Mouse (Mus musculus): ENCODE measurements around the gene Etv6.

DNA sequence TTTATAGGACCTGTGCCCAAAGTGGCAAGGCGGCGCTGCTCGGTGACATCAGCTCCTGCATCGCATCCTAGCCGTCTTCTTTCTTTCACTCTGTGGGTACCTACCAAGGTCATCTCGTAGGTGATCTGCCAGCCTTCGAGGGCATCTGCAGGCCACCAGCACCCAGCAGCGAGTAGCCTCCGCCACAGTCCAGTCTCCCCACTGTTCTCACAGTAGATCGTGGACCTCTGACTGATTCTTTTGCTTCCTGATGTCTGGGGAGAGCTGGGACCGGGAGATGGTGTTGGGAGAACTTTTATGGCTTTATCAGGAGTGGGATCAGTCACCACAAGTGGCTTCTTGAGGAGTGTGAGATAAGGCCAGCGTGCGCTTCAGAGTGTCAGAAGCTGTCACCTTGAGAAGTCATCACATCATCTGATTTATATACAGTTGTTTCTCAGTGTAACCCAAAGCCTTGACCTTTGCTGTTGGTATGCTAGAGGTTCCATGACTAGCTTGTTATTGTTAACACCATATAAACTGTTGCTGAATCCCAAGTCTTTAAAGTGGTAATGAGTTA is 82.0 kb downstream of the Etv6 start:
- TF ChIP-seq CTCF (IDR thresholded peaks at IDR 0.05; ENCODE audit: borderline replicate concordance, insufficient read depth, low read length) (no peak), POLR2A (IDR thresholded peaks at IDR 0.05; ENCODE audit: low read depth, low read length) (no peak)
